Mouse (Mus musculus) forebrain, postnatal 0 days (tissue): ENCODE data around the gene Amhr2. TPM values are rescaled to one million over a fixed set of nuclear protein-coding genes. Genes with fewer than 3 reads are reported as not detected.

Experiments
- ATAC-seq: fragments of 200-750 bp; cut with Nextera tagmentation; 2 replicates; pipeline ENCODE4 v1.8.0; 2017; ENCODE audit warnings: mild to moderate bottlenecking, moderate library complexity
- DNase-seq: peaks from one replicate; pipeline ENCODE4 v3.0.0-alpha.2; 2015
- H3K27ac ChIP-seq: fragments of 300-500 bp; sonication (generic); 2 replicates; pipeline ENCODE4 v1.5.1; 2014; ENCODE audit warnings: low read depth, mild to moderate bottlenecking, antibody characterized with exemption, low read length, moderate library complexity, mixed read lengths
- H3K27me3 ChIP-seq: fragments of 300-500 bp; sonication (generic); 2 replicates; pipeline ENCODE4 v1.6.1; 2014; ENCODE audit warnings: mild to moderate bottlenecking, low read length, mixed read lengths; ENCODE audit not compliant: insufficient read depth
- H3K36me3 ChIP-seq: fragments of 300-500 bp; sonication (generic); 2 replicates; pipeline ENCODE4 v1.6.1; 2014; ENCODE audit warnings: mild to moderate bottlenecking, moderate library complexity; ENCODE audit not compliant: insufficient read depth
- H3K4me1 ChIP-seq: fragments of 300-500 bp; sonication (generic); 2 replicates; pipeline ENCODE4 v1.6.1; 2014; ENCODE audit warnings: antibody characterized with exemption; ENCODE audit not compliant: insufficient read depth
- H3K4me2 ChIP-seq: fragments of 300-500 bp; sonication (generic); 2 replicates; pipeline ENCODE4 v1.6.1; 2014; ENCODE audit warnings: low read depth, mild to moderate bottlenecking, moderate library complexity
- H3K4me3 ChIP-seq: fragments of 300-500 bp; sonication (generic); 2 replicates; pipeline ENCODE4 v1.5.1; 2014; ENCODE audit warnings: low read depth, low read length, mixed read lengths
- H3K9ac ChIP-seq: fragments of 300-500 bp; sonication (generic); 2 replicates; pipeline ENCODE4 v1.6.1; 2014; ENCODE audit warnings: mild to moderate bottlenecking
- H3K9me3 ChIP-seq: fragments of 300-500 bp; sonication (generic); 2 replicates; pipeline ENCODE4 v1.6.1; 2016; ENCODE audit warnings: low read length
- CTCF ChIP-seq: sonication (generic); IDR thresholded peaks from 2 replicates; pipeline ENCODE4 v1.5.1; 2016; ENCODE audit warnings: antibody characterized with exemption, control low read depth, low read depth
- WGBS: fragments of 180-500 bp; shearing (Covaris S2); extraction: QIAGEN DNeasy Blood & Tissue Kit; methylation state at CpG from one replicate; pipeline ENCODE4 v1.1.7; 2014; 5-methylcytosine and 5-hydroxymethylcytosine counted together
- polyA plus RNA-seq: library from polyadenylated mRNA; unstranded; fragments of >200 nt; fragmentation: Nextera tagmentation; extraction: Ambion mirVana; gene quantifications from 2 replicates; pipeline ENCODE4 v1.2.1, GENCODE M21; 2015
- total RNA-seq: library from RNA; depleted of rRNA; stranded (reverse); fragments of >200 nt; gene quantifications from 2 replicates; pipeline ENCODE4 v1.2.3, GENCODE M21; 2014; rRNA removed

The Amhr2 gene
- total and polyA plus RNA-seq, 2 experiments from 2014 or later = 0.65 to 1.1 TPM

GRCm38 (mm10) chr15:102503447-102503846, 58.3 kb downstream of the Amhr2 start, which contains the start of gene Gm10337:
TSS of gene Gm10337 (plus strand) at chr15:102503722.
- Histone ChIP-seq H3K27me3 (no peaks in the 10 kb centered on the region), H3K9me3 (no peaks in the 10 kb centered on the region), H3K4me2 (no peak within 1 kb of the TSS), H3K9ac (no peak within 1 kb of the TSS), H3K27ac (no peak within 1 kb of the TSS), H3K36me3 (peaks cover 81% of the 10 kb centered on the region), H3K4me3 (no peak within 1 kb of the TSS), H3K4me1 (no peaks in the 10 kb centered on the region)
- TF ChIP-seq CTCF = no peak
- 100% methylated on average over 1 of the region's 1 CpGs for WGBS
- no peak for DNase-seq
- no peak for ATAC-seq

Other genes with a start within 250 kb of the Amhr2 start
- gene Zfp740, start 242.1 kb upstream of the Amhr2 start, total RNA-seq = 67.2 and 83.2 TPM in 2 replicates
- gene Zfp740, start 242.1 kb upstream of the Amhr2 start, polyA plus RNA-seq = 20.0 and 29.7 TPM in 2 replicates
- 46.2 and 47.8 TPM in 2 replicates for gene Csad, start 240.6 kb upstream of the Amhr2 start, total RNA-seq
- 25.9 and 29.9 TPM in 2 replicates for gene Csad, start 240.6 kb upstream of the Amhr2 start, polyA plus RNA-seq
- 0.31 and 2.4 TPM in 2 replicates for gene Itgb7, start 213.4 kb upstream of the Amhr2 start, total RNA-seq
- 0.50 and 0.75 TPM in 2 replicates for gene Itgb7, start 213.4 kb upstream of the Amhr2 start, polyA plus RNA-seq
- 6.5 and 12.3 TPM in 2 replicates for gene Rarg, start 187.8 kb upstream of the Amhr2 start, total RNA-seq
- gene Rarg, start 187.8 kb upstream of the Amhr2 start, polyA plus RNA-seq = 4.5 and 4.6 TPM in 2 replicates
- 0.15 TPM in 1 of 2 replicates, not detected in the other for gene Gm9918, start 174.8 kb upstream of the Amhr2 start, total RNA-seq
- gene Gm9918, start 174.8 kb upstream of the Amhr2 start, polyA plus RNA-seq = not detected in 2 replicates
- gene Mfsd5, start 165.9 kb upstream of the Amhr2 start, total RNA-seq = 33.2 and 39.3 TPM in 2 replicates
- gene Mfsd5, start 165.9 kb upstream of the Amhr2 start, polyA plus RNA-seq = 63.0 and 63.7 TPM in 2 replicates
- 2.7 and 9.6 TPM in 2 replicates for gene Espl1, start 149.1 kb upstream of the Amhr2 start, total RNA-seq
- 1.5 and 2.3 TPM in 2 replicates for gene Espl1, start 149.1 kb upstream of the Amhr2 start, polyA plus RNA-seq
- gene Pfdn5, start 119.3 kb upstream of the Amhr2 start, total RNA-seq = 177 and 262 TPM in 2 replicates
- gene Pfdn5, start 119.3 kb upstream of the Amhr2 start, polyA plus RNA-seq = 518 and 621 TPM in 2 replicates
- gene Myg1, start 113.7 kb upstream of the Amhr2 start, total RNA-seq = 46.4 and 54.2 TPM in 2 replicates
- gene Myg1, start 113.7 kb upstream of the Amhr2 start, polyA plus RNA-seq = 80.2 and 85.7 TPM in 2 replicates
- gene Aaas, start 94.6 kb upstream of the Amhr2 start, total RNA-seq = 25.5 and 27.9 TPM in 2 replicates
- 31.6 and 33.4 TPM in 2 replicates for gene Aaas, start 94.6 kb upstream of the Amhr2 start, polyA plus RNA-seq
- gene Sp7, start 78.2 kb upstream of the Amhr2 start, total RNA-seq = 0.92 and 2.1 TPM in 2 replicates
- 0.30 and 0.35 TPM in 2 replicates for gene Sp7, start 78.2 kb upstream of the Amhr2 start, polyA plus RNA-seq
- gene Sp1, start 39.2 kb upstream of the Amhr2 start, total RNA-seq = 16.4 and 22.5 TPM in 2 replicates
- 2.0 and 2.6 TPM in 2 replicates for gene Sp1, start 39.2 kb upstream of the Amhr2 start, polyA plus RNA-seq
- gene Prr13, start 13.7 kb downstream of the Amhr2 start, total RNA-seq = 21.5 and 22.3 TPM in 2 replicates
- gene Prr13, start 13.7 kb downstream of the Amhr2 start, polyA plus RNA-seq = 69.9 and 90.9 TPM in 2 replicates
- 134 and 154 TPM in 2 replicates for gene Pcbp2, start 25.2 kb downstream of the Amhr2 start, total RNA-seq
- gene Pcbp2, start 25.2 kb downstream of the Amhr2 start, polyA plus RNA-seq = 102 and 103 TPM in 2 replicates
- gene Gm10337, start 58.4 kb downstream of the Amhr2 start, total RNA-seq = not detected in 2 replicates
- 3.7 and 4.2 TPM in 2 replicates for gene Gm10337, start 58.4 kb downstream of the Amhr2 start, polyA plus RNA-seq
- gene Map3k12, start 71.7 kb downstream of the Amhr2 start, total RNA-seq = 75.0 and 88.9 TPM in 2 replicates
- gene Map3k12, start 71.7 kb downstream of the Amhr2 start, polyA plus RNA-seq = 29.6 and 39.4 TPM in 2 replicates
- 87.5 and 94.7 TPM in 2 replicates for gene Tarbp2, start 72.8 kb downstream of the Amhr2 start, total RNA-seq
- gene Tarbp2, start 72.8 kb downstream of the Amhr2 start, polyA plus RNA-seq = 86.4 and 89.5 TPM in 2 replicates
- gene Npff, start 79.6 kb downstream of the Amhr2 start, total RNA-seq = 2.5 and 3.1 TPM in 2 replicates
- 1.5 and 1.7 TPM in 2 replicates for gene Npff, start 79.6 kb downstream of the Amhr2 start, polyA plus RNA-seq
- gene Gm28047, start 179.7 kb downstream of the Amhr2 start, total RNA-seq = not detected in 2 replicates
- gene Gm28047, start 179.7 kb downstream of the Amhr2 start, polyA plus RNA-seq = 0.74 TPM in 1 of 2 replicates, not detected in the other
- gene Atf7, start 180.1 kb downstream of the Amhr2 start, total RNA-seq = 9.9 and 13.2 TPM in 2 replicates
- 8.4 and 10.2 TPM in 2 replicates for gene Atf7, start 180.1 kb downstream of the Amhr2 start, polyA plus RNA-seq
- 75.2 and 170 TPM in 2 replicates for gene Atp5g2, start 227.0 kb downstream of the Amhr2 start, total RNA-seq
- gene Atp5g2, start 227.0 kb downstream of the Amhr2 start, polyA plus RNA-seq = 63.5 and 75.3 TPM in 2 replicates